Mouse (Mus musculus): ENCODE measurements around the gene Cd37. TPM values are rescaled to one million over a fixed set of nuclear protein-coding genes. Genes with fewer than 3 reads are reported as not detected.
A peak's percentile ranks its signal among the peaks of the same experiment; 100 is the strongest.
"Not testable (repeated sequence)": the region's sequence is repeated elsewhere in the genome, so short reads cannot be mapped to it uniquely, and the experiment has no call there.

The Cd37 gene
- polyA plus RNA-seq, 1 experiment from 2014 or later, result 1.1 TPM

GRCm38 (mm10) chr7:45262266-45262665 lies 23.4 kb upstream of the Cd37 start:
- WGBS, result 73% methylated on average over 7 of the region's 7 CpGs
- no peak overlapping the region for H3K9ac ChIP-seq (ENCODE audit: low read depth, low read length)
- no peaks in the 10 kb centered on the region for H3K4me1 ChIP-seq (replicated peaks; ENCODE audit: control insufficient read depth, insufficient read depth, low read length)
- no peaks in the 10 kb centered on the region for H3K27me3 ChIP-seq (ENCODE audit: control insufficient read depth, insufficient read depth, low read length)
- no peak overlapping the region for H3K4me2 ChIP-seq (replicated peaks; ENCODE audit: low read depth, low read length)
- H3K27ac ChIP-seq (ENCODE audit: low read depth, low read length), result no peak overlapping the region
- H3K4me3 ChIP-seq (ENCODE audit: low read depth, low read length), result no peak overlapping the region
- H3K36me3 ChIP-seq (ENCODE audit: control insufficient read depth, insufficient read depth, low read length), result no peaks in the 10 kb centered on the region
- no peak for ATAC-seq (ENCODE audit: low FRiP score)
- DNase-seq (ENCODE audit: low spot score), result no peak
- no peaks in the 10 kb centered on the region for H3K9me3 ChIP-seq (ENCODE audit: control insufficient read depth, low read length)

DNA sequence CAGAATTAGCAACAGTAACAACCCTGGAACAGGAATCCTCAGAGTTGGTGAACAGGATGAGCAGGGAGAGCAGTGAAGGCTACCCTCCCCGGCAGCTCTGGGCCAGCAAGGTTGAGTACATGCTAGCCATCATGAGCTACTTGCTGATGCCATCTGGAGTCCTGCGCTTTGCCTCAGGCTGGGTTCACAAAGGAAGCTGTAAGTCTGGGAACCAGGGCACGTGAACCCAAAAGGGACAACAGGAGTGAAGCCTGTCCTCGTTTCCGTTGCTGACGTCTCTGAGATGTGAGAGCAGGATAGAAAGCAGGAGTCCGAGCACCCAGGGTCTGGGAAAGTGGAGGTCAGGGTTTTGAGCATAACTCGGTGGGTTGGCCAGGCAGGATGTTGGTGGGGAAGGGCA lies 20.4 kb upstream of the Cd37 start:
- Histone ChIP-seq H3K27ac (ENCODE audit: low read depth, low read length) (no peak overlapping the region), H3K4me2 (replicated peaks; ENCODE audit: low read depth, low read length) (no peak overlapping the region), H3K27me3 (ENCODE audit: control insufficient read depth, insufficient read depth, low read length) (no peaks in the 10 kb centered on the region), H3K36me3 (ENCODE audit: control insufficient read depth, insufficient read depth, low read length) (no peaks in the 10 kb centered on the region), H3K4me1 (replicated peaks; ENCODE audit: control insufficient read depth, insufficient read depth, low read length) (no peaks in the 10 kb centered on the region), H3K4me3 (ENCODE audit: low read depth, low read length) (no peak overlapping the region), H3K9ac (ENCODE audit: low read depth, low read length) (no peak overlapping the region), H3K9me3 (ENCODE audit: control insufficient read depth, low read length) (no peaks in the 10 kb centered on the region)
- ATAC-seq (ENCODE audit: low FRiP score), result no peak
- no peak for DNase-seq (ENCODE audit: low spot score)
- WGBS, result 86% methylated on average over 8 of the region's 8 CpGs

- WGBS, result 61% methylated on average over 11 of the region's 11 CpGs
- H3K4me2 ChIP-seq (replicated peaks; ENCODE audit: low read depth, low read length), result no peak overlapping the region
- H3K36me3 ChIP-seq (ENCODE audit: control insufficient read depth, insufficient read depth, low read length), result no peaks in the 10 kb centered on the region
- DNase-seq (ENCODE audit: low spot score), result no peak
- no peak overlapping the region for H3K27ac ChIP-seq (ENCODE audit: low read depth, low read length)
- H3K4me1 ChIP-seq (replicated peaks; ENCODE audit: control insufficient read depth, insufficient read depth, low read length), result no peaks in the 10 kb centered on the region
- H3K9ac ChIP-seq (ENCODE audit: low read depth, low read length), result no peak overlapping the region
- no peak for ATAC-seq (ENCODE audit: low FRiP score)
- H3K27me3 ChIP-seq (ENCODE audit: control insufficient read depth, insufficient read depth, low read length), result no peaks in the 10 kb centered on the region
- no peaks in the 10 kb centered on the region for H3K9me3 ChIP-seq (ENCODE audit: control insufficient read depth, low read length)
- H3K4me3 ChIP-seq (ENCODE audit: low read depth, low read length), result no peak overlapping the region
Measured at GRCm38 (mm10) chr7:45257063-45257840, 18.3 kb upstream of the Cd37 start.

- not testable (repeated sequence) for H3K4me1 ChIP-seq (replicated peaks; ENCODE audit: control insufficient read depth, insufficient read depth, low read length); H3K27ac ChIP-seq (ENCODE audit: low read depth, low read length); H3K9ac ChIP-seq (ENCODE audit: low read depth, low read length); DNase-seq (ENCODE audit: low spot score); H3K9me3 ChIP-seq (ENCODE audit: control insufficient read depth, low read length); H3K4me3 ChIP-seq (ENCODE audit: low read depth, low read length); H3K36me3 ChIP-seq (ENCODE audit: control insufficient read depth, insufficient read depth, low read length); H3K4me2 ChIP-seq (replicated peaks; ENCODE audit: low read depth, low read length); H3K27me3 ChIP-seq (ENCODE audit: control insufficient read depth, insufficient read depth, low read length); ATAC-seq (ENCODE audit: low FRiP score)
- 79% methylated on average over 5 of the region's 7 CpGs for WGBS
Measured at GRCm38 (mm10) chr7:45255822-45256221, 16.9 kb upstream of the Cd37 start.

GRCm38 (mm10) chr7:45253806-45254205 lies 14.9 kb upstream of the Cd37 start:
- no peaks in the 10 kb centered on the region for H3K9me3 ChIP-seq (ENCODE audit: control insufficient read depth, low read length)
- ATAC-seq (ENCODE audit: low FRiP score) (no peak), DNase-seq (ENCODE audit: low spot score) (no peak)
- H3K4me3 ChIP-seq (ENCODE audit: low read depth, low read length), result no peak overlapping the region
- WGBS, result 95% methylated on average over 8 of the region's 8 CpGs
- no peak overlapping the region for H3K4me2 ChIP-seq (replicated peaks; ENCODE audit: low read depth, low read length)
- no peak overlapping the region for H3K9ac ChIP-seq (ENCODE audit: low read depth, low read length)
- H3K36me3 ChIP-seq (ENCODE audit: control insufficient read depth, insufficient read depth, low read length), result no peaks in the 10 kb centered on the region
- H3K27me3 ChIP-seq (ENCODE audit: control insufficient read depth, insufficient read depth, low read length), result no peaks in the 10 kb centered on the region
- H3K27ac ChIP-seq (ENCODE audit: low read depth, low read length), result no peak overlapping the region
- H3K4me1 ChIP-seq (replicated peaks; ENCODE audit: control insufficient read depth, insufficient read depth, low read length), result no peaks in the 10 kb centered on the region

DNA sequence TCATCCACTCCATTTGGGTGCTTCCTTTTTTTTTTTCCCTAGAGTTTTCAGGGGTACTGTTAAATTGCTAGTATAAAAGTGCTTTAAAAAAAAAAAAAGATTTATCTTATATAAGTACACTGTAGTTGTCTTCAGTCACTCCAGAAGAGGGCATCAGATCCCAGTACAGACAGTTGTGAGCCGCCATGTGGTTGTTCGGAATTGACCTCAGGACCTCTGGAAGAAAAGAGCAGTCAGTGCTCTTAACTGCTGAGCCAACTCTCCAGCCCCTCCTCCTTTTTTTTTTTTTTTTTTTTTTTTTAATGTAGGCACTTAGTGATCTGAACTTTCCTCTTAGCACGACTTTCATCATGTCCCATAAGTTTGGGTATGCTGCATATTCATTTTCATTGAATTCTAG lies 8.8 kb upstream of the Cd37 start:
- DNase-seq (ENCODE audit: low spot score) (no peak), ATAC-seq (ENCODE audit: low FRiP score) (no peak)
- no peaks in the 10 kb centered on the region for H3K27me3 ChIP-seq (ENCODE audit: control insufficient read depth, insufficient read depth, low read length)
- H3K4me1 ChIP-seq (replicated peaks; ENCODE audit: control insufficient read depth, insufficient read depth, low read length), result no peaks in the 10 kb centered on the region
- H3K4me2 ChIP-seq (replicated peaks; ENCODE audit: low read depth, low read length), result no peak overlapping the region
- H3K36me3 ChIP-seq (ENCODE audit: control insufficient read depth, insufficient read depth, low read length), result no peaks in the 10 kb centered on the region
- H3K4me3 ChIP-seq (ENCODE audit: low read depth, low read length), result no peak overlapping the region
- no peaks in the 10 kb centered on the region for H3K9me3 ChIP-seq (ENCODE audit: control insufficient read depth, low read length)
- H3K9ac ChIP-seq (ENCODE audit: low read depth, low read length), result no peak overlapping the region
- H3K27ac ChIP-seq (ENCODE audit: low read depth, low read length), result no peak overlapping the region
- WGBS, result 32% methylated on average over 3 of the region's 3 CpGs

DNA sequence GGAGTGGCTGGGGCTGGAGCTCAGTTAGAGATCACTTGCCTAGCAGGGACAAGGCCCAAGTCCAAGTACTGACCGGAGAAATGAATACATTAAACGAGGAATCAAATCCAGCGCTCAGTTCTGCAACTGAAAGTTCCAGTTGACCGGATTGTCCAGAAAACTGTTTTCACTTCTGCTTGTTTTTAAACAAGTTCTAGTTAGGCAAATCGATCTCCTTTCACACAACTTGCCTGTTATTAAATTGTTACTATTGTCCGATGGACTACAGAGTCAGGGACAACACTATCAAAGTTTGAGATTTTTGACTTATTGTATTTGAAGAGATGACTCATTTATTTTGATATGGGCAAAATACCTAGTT lies 2.5 kb upstream of the Cd37 start:
- WGBS, result 79% methylated on average over 6 of the region's 6 CpGs
- Histone ChIP-seq H3K4me2 (replicated peaks; ENCODE audit: low read depth, low read length) (no peak overlapping the region), H3K9me3 (ENCODE audit: control insufficient read depth, low read length) (no peaks in the 10 kb centered on the region), H3K27me3 (ENCODE audit: control insufficient read depth, insufficient read depth, low read length) (peaks cover 8% of the 10 kb centered on the region), H3K27ac (ENCODE audit: low read depth, low read length) (no peak overlapping the region), H3K4me3 (ENCODE audit: low read depth, low read length) (0 out of 2 replicates have a peak overlapping the region, but pooled peaks have one; percentile 23), H3K9ac (ENCODE audit: low read depth, low read length) (no peak overlapping the region; the same call in 1 of the 2 replicates), H3K36me3 (ENCODE audit: control insufficient read depth, insufficient read depth, low read length) (no peaks in the 10 kb centered on the region), H3K4me1 (replicated peaks; ENCODE audit: control insufficient read depth, insufficient read depth, low read length) (no peaks in the 10 kb centered on the region)
- no peak for ATAC-seq (ENCODE audit: low FRiP score)
- DNase-seq (ENCODE audit: low spot score), result no peak

DNA sequence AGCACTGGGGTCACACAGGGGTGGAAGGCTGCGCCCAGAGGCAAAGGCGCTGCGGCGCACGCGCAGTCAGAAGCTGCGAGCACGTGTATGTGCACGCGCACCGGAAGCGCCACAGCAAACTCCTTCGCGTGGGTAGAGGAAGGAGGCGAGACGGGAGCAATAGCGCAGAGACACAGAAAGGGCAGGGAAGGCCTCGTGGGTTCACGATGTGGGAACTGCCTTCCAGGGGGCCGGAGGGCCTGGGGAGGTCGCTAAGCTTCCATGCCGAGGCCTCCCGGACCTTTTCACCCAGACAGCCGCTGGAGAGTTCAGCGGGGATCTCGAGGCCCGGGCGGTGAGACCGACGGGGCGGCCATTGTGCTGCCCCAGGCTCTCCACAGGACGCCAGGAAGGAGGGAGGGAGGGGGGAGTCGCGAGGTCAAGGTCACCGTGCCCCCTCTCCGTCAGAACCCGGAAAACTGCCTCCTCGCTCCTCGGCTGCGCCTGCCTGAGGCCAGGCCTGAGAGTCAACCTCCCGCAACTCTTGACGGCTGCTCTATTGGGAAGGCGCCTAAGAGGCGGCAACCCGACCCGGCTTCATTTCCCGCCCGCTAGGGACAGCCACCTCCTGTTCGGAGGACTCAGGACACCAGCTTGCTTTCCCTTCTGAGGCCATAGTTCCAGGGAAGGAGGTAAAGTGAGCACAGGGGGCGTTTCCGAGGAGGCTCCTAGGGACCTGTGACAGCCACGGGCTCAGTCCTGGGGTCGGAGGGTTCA lies 1.9 kb upstream of the Cd37 start, which contains the start of gene Slc6a16:
Gene Slc6a16, plus strand, starts transcription at position 453 of the 756 bp plus-strand sequence.
- 10% methylated on average over 49 of the region's 53 CpGs for WGBS
- peak within 1 kb of the TSS; percentile 23 for H3K4me3 ChIP-seq (ENCODE audit: low read depth, low read length)

More for the DNA sequence above, 1.9 kb upstream of the Cd37 start, which contains the start of gene Slc6a16:
- H3K9me3 ChIP-seq (ENCODE audit: control insufficient read depth, low read length), result no peaks in the 10 kb centered on the region
- no peaks in the 10 kb centered on the region for H3K4me1 ChIP-seq (replicated peaks; ENCODE audit: control insufficient read depth, insufficient read depth, low read length)
- H3K27me3 ChIP-seq (ENCODE audit: control insufficient read depth, insufficient read depth, low read length), result peaks cover 8% of the 10 kb centered on the region
- H3K27ac ChIP-seq (ENCODE audit: low read depth, low read length), result no peak within 1 kb of the TSS
- ATAC-seq (ENCODE audit: low FRiP score), result peak; percentile 49; the same call in 1 of the 2 replicates
- no peaks in the 10 kb centered on the region for H3K36me3 ChIP-seq (ENCODE audit: control insufficient read depth, insufficient read depth, low read length)
- peak; percentile 74 for DNase-seq (ENCODE audit: low spot score)
- H3K9ac ChIP-seq (ENCODE audit: low read depth, low read length), result peak within 1 kb of the TSS; percentile 54
- peak within 1 kb of the TSS; percentile 45 for H3K4me2 ChIP-seq (replicated peaks; ENCODE audit: low read depth, low read length)

Measured in hindbrain, embryonic 11.5 days (tissue).